Mouse (Mus musculus) lung, postnatal 0 days (tissue): ENCODE results near the gene Trpv4.

Source experiments
- CTCF ChIP-seq: IDR thresholded peaks from 2 replicates; pipeline ENCODE4 v1.5.1; 2016; ENCODE audit warnings: antibody characterized with exemption, mild to moderate bottlenecking
- EP300 ChIP-seq: IDR thresholded peaks from 2 replicates; pipeline ENCODE4 v1.6.1; 2016; ENCODE audit warnings: antibody characterized with exemption, mild to moderate bottlenecking, control low read depth

GRCm38 (mm10) chr5:114617809-114618208 is 40.4 kb downstream of the Trpv4 start:
- TF ChIP-seq CTCF (no peak), EP300 (no peak)
